Mouse (Mus musculus) intestine, embryonic 16.5 days (tissue): ENCODE results near the gene Apol8. TPM values are rescaled to one million over a fixed set of nuclear protein-coding genes. Genes with fewer than 3 reads are reported as not detected.

Experiments used
- ATAC-seq: fragments of 200-750 bp; cut with Nextera tagmentation; 2 replicates; pipeline ENCODE4 v1.8.0; 2017; ENCODE audit warnings: moderate TSS enrichment, moderate library complexity
- H3K27ac ChIP-seq: fragments of 300-500 bp; sonication (generic); 2 replicates; pipeline ENCODE4 v1.5.1; 2014; ENCODE audit warnings: mild to moderate bottlenecking, low read length
- H3K27me3 ChIP-seq: fragments of 300-500 bp; sonication (generic); replicated peaks from 2 replicates; pipeline ENCODE4 v1.6.1; 2014; ENCODE audit warnings: low read length, control low read depth, mixed read lengths; ENCODE audit not compliant: control insufficient read depth, insufficient read depth
- H3K36me3 ChIP-seq: fragments of 300-500 bp; sonication (generic); 2 replicates; pipeline ENCODE4 v1.6.1; 2014; ENCODE audit warnings: low read length, control low read depth; ENCODE audit not compliant: control insufficient read depth, insufficient read depth
- H3K4me1 ChIP-seq: fragments of 300-500 bp; sonication (generic); 2 replicates; pipeline ENCODE4 v1.6.1; 2014; ENCODE audit warnings: low read length, control low read depth, mixed read lengths; ENCODE audit not compliant: control insufficient read depth, insufficient read depth
- H3K4me2 ChIP-seq: fragments of 300-500 bp; sonication (generic); 2 replicates; pipeline ENCODE4 v1.6.1; 2014; ENCODE audit warnings: low read depth, low read length, control low read depth
- H3K4me3 ChIP-seq: fragments of 300-500 bp; sonication (generic); 2 replicates; pipeline ENCODE4 v1.5.1; 2014; ENCODE audit warnings: mild to moderate bottlenecking, low read length
- H3K9ac ChIP-seq: fragments of 300-500 bp; sonication (generic); 2 replicates; pipeline ENCODE4 v1.6.1; 2014; ENCODE audit warnings: low read depth, low read length
- H3K9me3 ChIP-seq: fragments of 300-500 bp; sonication (generic); 2 replicates; pipeline ENCODE4 v1.6.1; 2016; ENCODE audit warnings: low read length, control low read depth; ENCODE audit not compliant: control insufficient read depth
- WGBS: fragments of 180-500 bp; shearing (Covaris S2); extraction: QIAGEN DNeasy Blood & Tissue Kit; methylation state at CpG from one replicate; pipeline ENCODE4 v1.1.7; 2014; 5-methylcytosine and 5-hydroxymethylcytosine counted together
- polyA plus RNA-seq: library from polyadenylated mRNA; unstranded; fragments of >200 nt; fragmentation: Nextera tagmentation; extraction: Ambion mirVana; gene quantifications from 2 replicates; pipeline ENCODE4 v1.2.1, GENCODE M21; 2015

Apol8 gene
- polyA plus RNA-seq, 1 experiment from 2014 or later, result 0.34 TPM

DNA sequence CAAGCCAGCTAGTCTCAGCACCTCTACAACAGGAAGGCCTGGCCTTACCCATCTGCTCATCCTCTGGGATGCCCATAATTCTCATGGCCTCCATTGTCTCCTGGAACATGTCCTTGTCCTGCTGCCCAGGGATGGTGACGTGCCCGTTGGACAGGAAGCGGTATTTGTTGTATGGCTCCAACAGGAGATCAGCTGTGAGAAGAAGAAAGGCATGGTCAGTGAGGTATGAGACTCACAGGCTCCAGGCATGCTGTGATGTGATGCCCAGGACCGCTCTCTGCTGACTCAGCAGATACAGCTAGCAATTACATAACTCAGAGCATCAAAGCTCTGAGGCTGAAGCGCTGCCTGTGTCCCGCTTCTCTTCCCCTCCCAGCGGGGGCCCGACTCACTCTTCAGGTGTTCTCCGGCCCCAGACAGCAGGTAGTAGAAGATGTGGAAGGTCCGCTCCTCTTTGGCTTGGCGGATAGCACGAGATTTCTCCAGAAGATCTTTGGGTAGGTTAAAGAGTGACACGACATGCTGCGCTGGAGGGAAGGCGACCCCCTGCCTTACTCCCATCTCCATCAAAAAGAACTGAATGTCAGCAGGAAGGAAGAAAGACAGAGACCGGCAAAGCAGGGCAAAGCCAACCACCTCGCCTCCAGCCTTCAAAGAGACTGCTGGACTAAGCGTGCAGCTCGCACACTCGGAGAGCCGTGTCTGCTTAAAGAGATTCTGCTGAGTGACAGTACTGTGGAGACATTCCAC lies 34.0 kb upstream of the Apol8 start:
- H3K27ac ChIP-seq, result no peak overlapping the region
- H3K36me3 ChIP-seq, result peaks cover 41% of the 10 kb centered on the region
- WGBS, result 89% methylated on average over 21 of the region's 21 CpGs
- no peak overlapping the region for H3K4me2 ChIP-seq
- no peak overlapping the region for H3K4me3 ChIP-seq
- no peaks in the 10 kb centered on the region for H3K9me3 ChIP-seq
- no peak for ATAC-seq
- H3K9ac ChIP-seq, result no peak overlapping the region
- H3K4me1 ChIP-seq, result no peaks in the 10 kb centered on the region
- no peaks in the 10 kb centered on the region for H3K27me3 ChIP-seq

GRCm38 (mm10) chr15:77789186-77789585 lies 32.4 kb upstream of the Apol8 start:
- H3K4me1 ChIP-seq, result no peaks in the 10 kb centered on the region
- ATAC-seq, result no peak
- WGBS, result 84% methylated on average over 3 of the region's 3 CpGs
- H3K4me3 ChIP-seq, result no peak overlapping the region
- H3K36me3 ChIP-seq, result peaks cover 44% of the 10 kb centered on the region
- H3K9me3 ChIP-seq, result no peaks in the 10 kb centered on the region
- no peak overlapping the region for H3K4me2 ChIP-seq
- H3K27ac ChIP-seq, result no peak overlapping the region
- no peak overlapping the region for H3K9ac ChIP-seq
- no peaks in the 10 kb centered on the region for H3K27me3 ChIP-seq

- Histone ChIP-seq H3K9me3 (no peaks in the 10 kb centered on the region), H3K4me2 (no peak overlapping the region), H3K27me3 (no peaks in the 10 kb centered on the region), H3K27ac (no peak overlapping the region), H3K36me3 (peaks cover 49% of the 10 kb centered on the region), H3K4me3 (no peak overlapping the region), H3K9ac (no peak overlapping the region), H3K4me1 (no peaks in the 10 kb centered on the region)
- WGBS, result 86% methylated on average over 6 of the region's 6 CpGs
- ATAC-seq, result no peak
Observed at GRCm38 (mm10) chr15:77788356-77788755, 31.6 kb upstream of the Apol8 start.

- no peak for ATAC-seq
- no peak overlapping the region for H3K9ac ChIP-seq
- H3K4me1 ChIP-seq, result no peaks in the 10 kb centered on the region
- no peak overlapping the region for H3K27ac ChIP-seq
- H3K27me3 ChIP-seq, result no peaks in the 10 kb centered on the region
- no peak overlapping the region for H3K4me2 ChIP-seq
- no peaks in the 10 kb centered on the region for H3K9me3 ChIP-seq
- WGBS, result 88% methylated on average over 1 of the region's 1 CpGs
- H3K36me3 ChIP-seq, result peaks cover 58% of the 10 kb centered on the region
- no peak overlapping the region for H3K4me3 ChIP-seq
Observed at GRCm38 (mm10) chr15:77785807-77786206, 29.0 kb upstream of the Apol8 start.

DNA sequence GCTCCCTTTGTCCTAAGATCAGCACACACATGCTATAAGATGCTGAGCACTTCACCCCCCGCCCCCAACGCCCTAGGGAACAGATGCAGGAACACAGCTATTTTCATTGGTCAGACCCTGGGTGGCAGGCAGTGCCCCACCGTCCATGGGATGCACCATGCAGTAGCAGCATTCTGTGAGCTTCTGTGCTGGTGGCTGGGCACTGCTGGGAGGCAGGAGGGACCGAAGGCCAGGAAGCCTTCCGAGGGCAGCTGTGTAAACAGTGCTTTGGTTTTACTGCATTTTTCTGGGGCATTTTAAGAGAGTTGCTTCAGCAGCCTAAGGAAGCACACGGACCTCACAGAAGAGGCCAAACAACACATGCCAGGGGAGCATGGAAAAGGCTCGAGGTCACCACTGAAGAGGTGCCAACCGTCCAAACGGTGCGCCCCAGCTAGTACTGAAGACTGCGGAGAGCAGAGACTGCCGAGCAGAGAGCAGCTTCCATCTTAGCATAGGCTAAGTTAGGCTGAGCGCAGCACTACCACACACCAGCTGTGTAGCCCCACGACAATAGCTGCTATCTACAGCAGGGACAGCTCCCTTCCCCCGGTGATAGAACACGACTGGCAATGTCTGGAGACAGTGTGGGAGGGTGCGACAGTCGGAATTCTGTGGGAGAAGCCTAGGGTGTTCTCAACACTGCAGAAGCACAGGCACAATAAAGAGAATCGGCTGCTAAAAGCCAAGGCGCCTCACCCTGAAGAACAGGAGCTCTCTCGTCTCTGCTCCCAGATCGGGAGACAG lies 27.4 kb upstream of the Apol8 start:
- Histone ChIP-seq H3K27me3 (no peaks in the 10 kb centered on the region), H3K9ac (no peak overlapping the region), H3K4me2 (no peak overlapping the region), H3K4me1 (no peaks in the 10 kb centered on the region), H3K27ac (no peak overlapping the region), H3K4me3 (no peak overlapping the region), H3K9me3 (no peaks in the 10 kb centered on the region), H3K36me3 (peaks cover 63% of the 10 kb centered on the region)
- no peak for ATAC-seq
- 66% methylated on average over 22 of the region's 22 CpGs for WGBS

GRCm38 (mm10) chr15:77782449-77783014 lies 25.7 kb upstream of the Apol8 start:
- no peak for ATAC-seq
- H3K4me3 ChIP-seq, result no peak overlapping the region
- no peaks in the 10 kb centered on the region for H3K9me3 ChIP-seq
- 82% methylated on average over 11 of the region's 11 CpGs for WGBS
- H3K9ac ChIP-seq, result no peak overlapping the region
- no peak overlapping the region for H3K27ac ChIP-seq
- no peak overlapping the region for H3K4me2 ChIP-seq
- H3K4me1 ChIP-seq, result no peaks in the 10 kb centered on the region
- H3K36me3 ChIP-seq, result peaks cover 67% of the 10 kb centered on the region
- H3K27me3 ChIP-seq, result no peaks in the 10 kb centered on the region

- no peaks in the 10 kb centered on the region for H3K27me3 ChIP-seq
- WGBS, result 67% methylated on average over 20 of the region's 20 CpGs
- peak; percentile 41; the same call in 1 of the 2 replicates for ATAC-seq
- peaks cover 66% of the 10 kb centered on the region for H3K36me3 ChIP-seq
- H3K9ac ChIP-seq, result no peak overlapping the region
- no peak overlapping the region for H3K4me3 ChIP-seq
- H3K4me1 ChIP-seq, result no peaks in the 10 kb centered on the region
- H3K27ac ChIP-seq, result no peak overlapping the region
- no peaks in the 10 kb centered on the region for H3K9me3 ChIP-seq
- H3K4me2 ChIP-seq, result no peak overlapping the region
Observed at GRCm38 (mm10) chr15:77775186-77775963, 18.6 kb upstream of the Apol8 start.

DNA sequence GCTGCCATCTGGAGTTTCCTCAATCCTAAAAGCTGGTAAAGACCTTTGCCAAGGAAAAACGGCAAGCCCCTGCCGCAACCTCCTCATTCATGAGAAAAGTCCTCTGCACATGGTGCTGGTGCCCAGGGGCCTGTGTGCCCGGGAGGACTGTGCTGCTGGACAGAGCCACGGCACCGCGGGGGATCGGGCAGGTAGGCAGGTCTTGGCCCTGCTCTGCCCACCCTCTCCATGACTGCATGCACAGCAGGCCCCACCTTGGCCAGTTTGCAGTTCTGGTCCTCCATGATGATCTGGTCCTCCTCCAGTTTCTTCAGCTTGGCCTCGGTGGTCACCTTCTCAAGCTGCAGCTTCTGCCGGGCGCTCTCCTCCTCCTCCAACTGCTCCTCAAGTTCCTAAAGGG lies 17.5 kb upstream of the Apol8 start:
- no peak for ATAC-seq
- Histone ChIP-seq H3K9me3 (no peaks in the 10 kb centered on the region), H3K36me3 (peaks cover 61% of the 10 kb centered on the region), H3K27ac (no peak overlapping the region), H3K27me3 (no peaks in the 10 kb centered on the region), H3K4me2 (no peak overlapping the region), H3K4me3 (no peak overlapping the region), H3K9ac (no peak overlapping the region), H3K4me1 (no peaks in the 10 kb centered on the region)
- WGBS, result 96% methylated on average over 10 of the region's 10 CpGs
